Mouse (Mus musculus) stomach, postnatal 0 days (tissue): ENCODE data around the gene Lgi2. TPM values are rescaled to one million over a fixed set of nuclear protein-coding genes. Genes with fewer than 3 reads are reported as not detected.

Experiments
- ATAC-seq: fragments of 200-750 bp; cut with Nextera tagmentation; 2 replicates; pipeline ENCODE4 v1.8.0; 2017; ENCODE audit not compliant: low FRiP score, low TSS enrichment
- DNase-seq: peaks from one replicate; pipeline ENCODE4 v3.0.0-alpha.2; 2016; ENCODE audit warnings: low spot score
- H3K27ac ChIP-seq: fragments of 300-500 bp; sonication (generic); replicated peaks from 2 replicates; pipeline ENCODE4 v1.5.1; 2014; ENCODE audit warnings: mild to moderate bottlenecking, control low read depth
- H3K27me3 ChIP-seq: fragments of 300-500 bp; sonication (generic); 2 replicates; pipeline ENCODE4 v1.6.1; 2014; ENCODE audit warnings: low read length; ENCODE audit not compliant: control insufficient read depth, insufficient read depth
- H3K36me3 ChIP-seq: fragments of 300-500 bp; sonication (generic); 2 replicates; pipeline ENCODE4 v1.6.1; 2014; ENCODE audit warnings: low read length, mixed read lengths; ENCODE audit not compliant: control insufficient read depth, insufficient read depth
- H3K4me1 ChIP-seq: fragments of 300-500 bp; sonication (generic); replicated peaks from 2 replicates; pipeline ENCODE4 v1.6.1; 2014; ENCODE audit warnings: antibody characterized with exemption; ENCODE audit not compliant: control insufficient read depth, insufficient read depth
- H3K4me2 ChIP-seq: fragments of 300-500 bp; sonication (generic); replicated peaks from 2 replicates; pipeline ENCODE4 v1.6.1; 2014; ENCODE audit warnings: low read depth, mild to moderate bottlenecking, control low read depth, moderate library complexity
- H3K4me3 ChIP-seq: fragments of 300-500 bp; sonication (generic); 2 replicates; pipeline ENCODE4 v1.5.1; 2014; ENCODE audit warnings: low read depth, low read length, control low read depth
- H3K9ac ChIP-seq: fragments of 300-500 bp; sonication (generic); 2 replicates; pipeline ENCODE4 v1.6.1; 2014; ENCODE audit warnings: mild to moderate bottlenecking, low read length, control low read depth, mixed read lengths
- H3K9me3 ChIP-seq: fragments of 300-500 bp; sonication (generic); 2 replicates; pipeline ENCODE4 v1.6.1; 2016; ENCODE audit warnings: low read length; ENCODE audit not compliant: control insufficient read depth
- CTCF ChIP-seq: IDR thresholded peaks from 2 replicates; pipeline ENCODE4 v1.5.1; 2016; ENCODE audit warnings: antibody characterized with exemption, low read depth, mild to moderate bottlenecking, moderate library complexity
- EP300 ChIP-seq: optimal IDR thresholded peaks from 2 replicates; pipeline ENCODE3; 2016; ENCODE audit warnings: antibody characterized with exemption
- WGBS: fragments of 180-500 bp; shearing (Covaris S2); extraction: QIAGEN DNeasy Blood & Tissue Kit; methylation state at CpG from one replicate; pipeline ENCODE4 v1.1.7; 2014; 5-methylcytosine and 5-hydroxymethylcytosine counted together
- polyA plus RNA-seq: library from polyadenylated mRNA; unstranded; fragments of >200 nt; fragmentation: Nextera tagmentation; extraction: Ambion mirVana; gene quantifications from 2 replicates; pipeline ENCODE4 v1.2.1, GENCODE M21; 2015

Gene Lgi2
- polyA plus RNA-seq, 1 experiment from 2014 or later: 4.8 TPM

DNA sequence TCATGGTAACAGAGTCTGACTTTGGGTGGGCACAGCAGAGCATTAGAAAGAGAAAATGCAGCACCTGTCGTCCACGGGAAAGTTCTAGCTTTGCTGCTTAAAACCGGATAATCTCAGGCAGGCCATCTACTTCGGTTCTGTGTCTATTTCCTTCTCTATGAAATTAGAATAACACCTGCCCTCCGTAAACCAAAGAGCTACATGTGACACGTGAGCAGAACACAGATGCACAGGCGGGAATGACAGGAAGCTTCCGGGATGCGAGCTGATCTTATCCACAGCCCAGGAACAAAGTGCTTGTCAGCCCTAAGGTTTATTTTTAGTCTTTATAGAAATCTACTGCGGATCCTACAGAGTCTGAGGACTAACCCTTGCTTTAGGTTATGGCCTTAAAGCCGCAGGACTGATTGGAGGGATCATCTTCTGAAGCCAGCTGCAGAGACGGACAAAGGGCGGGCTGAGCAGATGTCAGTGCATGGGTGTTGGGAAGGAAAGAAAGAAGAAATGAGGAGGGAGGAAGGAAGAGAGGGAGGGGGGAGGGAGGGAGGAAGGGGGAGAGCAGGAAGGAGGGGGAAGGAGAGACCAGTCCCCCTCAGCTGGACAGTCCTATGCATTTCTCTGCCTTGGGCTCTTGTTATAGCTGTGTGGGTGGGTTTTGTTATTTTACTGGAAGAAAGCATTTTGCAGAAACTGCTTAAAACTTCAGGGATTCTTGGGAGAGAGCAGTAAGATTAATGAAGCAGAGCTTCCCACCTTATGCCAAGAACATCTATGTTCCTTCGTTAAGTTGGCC, 31.3 kb downstream of the Lgi2 start:
- no peak overlapping the region for H3K4me3 ChIP-seq
- H3K9ac ChIP-seq: no peak overlapping the region
- DNase-seq (no peak), ATAC-seq (no peak)
- no peak overlapping the region for H3K4me2 ChIP-seq
- WGBS: 44% methylated on average over 14 of the region's 14 CpGs
- TF ChIP-seq CTCF (no peak), EP300 (no peak)
- H3K4me1 ChIP-seq: 0 out of 2 replicates have a peak, but pooled peaks cover 4% of the 10 kb centered on the region
- no peaks in the 10 kb centered on the region for H3K27me3 ChIP-seq
- H3K9me3 ChIP-seq: no peaks in the 10 kb centered on the region
- H3K27ac ChIP-seq: peak overlapping the region; percentile 61; the same call in 1 of the 2 replicates
- H3K36me3 ChIP-seq: no peaks in the 10 kb centered on the region

DNA sequence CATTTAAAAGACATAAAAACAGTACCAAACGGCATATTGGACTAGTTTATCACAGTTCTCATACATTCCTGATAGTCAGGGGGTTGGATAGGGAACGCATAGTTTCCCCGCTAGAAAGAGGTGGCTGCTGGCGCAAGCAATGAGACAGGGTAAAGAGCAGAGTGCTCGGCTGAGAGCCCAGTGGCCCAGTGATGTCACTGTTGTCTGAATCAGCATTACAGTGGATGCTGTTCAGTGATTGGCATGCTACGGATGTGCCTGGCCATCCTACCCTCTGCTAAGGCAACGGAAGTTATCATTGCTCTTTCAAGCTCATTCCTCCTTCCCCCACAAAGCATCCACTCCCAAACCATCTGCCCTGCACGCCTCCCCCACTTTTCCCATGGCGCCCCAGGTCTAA, 32.6 kb downstream of the Lgi2 start:
- H3K9me3 ChIP-seq: no peaks in the 10 kb centered on the region
- 83% methylated on average over 9 of the region's 9 CpGs for whole genome bisulfite sequencing
- no peak for DNase-seq

DNA sequence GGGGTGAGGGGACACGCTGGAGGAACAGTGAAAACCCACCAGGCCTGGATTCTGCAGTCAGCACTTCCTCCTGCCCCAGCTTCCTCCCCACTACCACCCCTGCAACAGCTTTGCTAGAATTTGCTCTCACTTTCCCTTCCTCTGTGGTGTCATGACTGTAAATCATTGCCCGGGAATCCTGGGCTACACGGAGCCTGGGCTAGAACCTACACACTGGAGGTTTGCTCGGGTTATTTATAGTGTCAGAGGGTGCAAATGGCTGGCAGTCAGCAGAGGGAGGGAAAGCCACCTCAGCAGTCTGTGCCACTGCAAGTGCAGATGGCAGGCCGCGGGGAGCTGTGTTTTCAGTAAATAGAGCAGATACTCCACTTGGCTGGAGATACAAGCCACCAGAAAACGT, 37.7 kb downstream of the Lgi2 start:
- DNase-seq (no peak), ATAC-seq (no peak)
- H3K4me3 ChIP-seq: no peak overlapping the region
- no peaks in the 10 kb centered on the region for H3K9me3 ChIP-seq
- H3K9ac ChIP-seq: no peak overlapping the region
- no peaks in the 10 kb centered on the region for H3K27me3 ChIP-seq
- H3K4me1 ChIP-seq: no peaks in the 10 kb centered on the region
- 41% methylated on average over 7 of the region's 7 CpGs for WGBS
- H3K36me3 ChIP-seq: no peaks in the 10 kb centered on the region
- no peak overlapping the region for H3K4me2 ChIP-seq
- TF ChIP-seq EP300: no peak
- TF ChIP-seq CTCF: no peak
- H3K27ac ChIP-seq: no peak overlapping the region

More for the DNA sequence above, 32.6 kb downstream of the Lgi2 start:
- ATAC-seq: no peak
- H3K27ac ChIP-seq: no peak overlapping the region
- H3K9ac ChIP-seq: no peak overlapping the region
- H3K36me3 ChIP-seq: no peaks in the 10 kb centered on the region
- no peak overlapping the region for H3K4me3 ChIP-seq
- H3K4me2 ChIP-seq: no peak overlapping the region
- no peak for TF ChIP-seq EP300
- TF ChIP-seq CTCF: no peak
- no peaks in the 10 kb centered on the region for H3K27me3 ChIP-seq
- 0 out of 2 replicates have a peak, but pooled peaks cover 4% of the 10 kb centered on the region for H3K4me1 ChIP-seq

DNA sequence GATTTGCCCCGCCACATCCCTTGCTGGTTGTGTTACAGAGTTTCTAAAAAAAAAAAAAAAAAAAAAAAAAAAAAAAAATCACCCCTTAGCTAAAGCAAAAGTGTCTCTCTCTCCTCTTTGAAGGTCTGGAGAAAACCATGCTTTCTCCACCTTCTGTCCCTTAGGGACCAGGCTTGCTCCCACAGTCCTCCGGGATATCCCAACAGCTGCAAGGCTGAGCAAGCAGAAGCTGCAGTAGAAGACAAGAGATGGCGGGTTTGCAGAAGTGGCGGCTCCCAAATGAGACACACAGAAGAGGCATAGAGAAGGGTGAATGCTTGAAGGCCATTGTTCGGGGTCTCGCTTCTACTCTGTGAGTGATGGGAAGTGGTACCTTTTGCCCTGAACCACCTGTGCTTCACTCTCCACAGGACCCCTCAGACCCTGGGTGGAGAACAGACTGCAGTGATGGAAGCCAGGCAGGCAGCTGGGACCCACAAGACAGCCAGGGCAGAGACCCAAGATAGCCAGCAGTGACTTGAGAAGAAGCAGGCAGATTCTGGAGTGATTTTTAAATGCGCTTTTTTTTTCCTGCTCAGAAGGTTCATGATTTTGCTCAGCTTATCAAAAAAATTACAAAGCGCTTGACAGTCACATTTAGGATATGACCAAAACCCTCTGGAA, 39.8 kb downstream of the Lgi2 start:
- Histone ChIP-seq H3K9ac (no peak overlapping the region), H3K27me3 (no peaks in the 10 kb centered on the region), H3K27ac (no peak overlapping the region), H3K9me3 (no peaks in the 10 kb centered on the region), H3K4me3 (no peak overlapping the region), H3K4me2 (no peak overlapping the region), H3K4me1 (no peaks in the 10 kb centered on the region), H3K36me3 (no peaks in the 10 kb centered on the region)
- no peak for TF ChIP-seq CTCF
- TF ChIP-seq EP300: no peak
- ATAC-seq: no peak
- 81% methylated on average over 8 of the region's 8 CpGs for WGBS
- no peak for DNase-seq

DNA sequence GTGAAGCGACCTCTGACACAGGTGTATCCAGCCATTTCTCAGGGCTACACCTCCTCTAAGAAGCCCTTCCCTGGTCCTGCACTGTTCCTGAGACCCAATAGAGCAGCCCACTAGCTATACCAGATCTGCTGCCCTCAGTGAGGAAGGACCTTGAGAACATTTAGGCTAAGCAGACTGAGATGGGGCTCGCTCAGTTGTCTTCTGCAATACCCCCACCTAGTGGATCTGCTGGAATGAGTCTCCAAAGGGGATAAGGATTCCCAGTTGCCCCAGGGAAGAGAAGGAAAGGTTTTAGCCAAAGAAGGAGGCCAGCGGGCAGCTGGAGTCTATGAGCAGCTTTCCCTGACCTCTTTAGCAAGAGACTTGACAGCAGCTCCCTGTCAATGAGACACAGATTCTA, 42.1 kb downstream of the Lgi2 start:
- no peak overlapping the region for H3K9ac ChIP-seq
- no peak for DNase-seq
- no peak overlapping the region for H3K4me2 ChIP-seq
- H3K27ac ChIP-seq: no peak overlapping the region
- H3K4me1 ChIP-seq: no peaks in the 10 kb centered on the region
- no peaks in the 10 kb centered on the region for H3K9me3 ChIP-seq
- peak; percentile 42; the same call in 1 of the 2 replicates for ATAC-seq
- no peaks in the 10 kb centered on the region for H3K36me3 ChIP-seq
- H3K27me3 ChIP-seq: no peaks in the 10 kb centered on the region
- TF ChIP-seq EP300: no peak
- TF ChIP-seq CTCF: peak; percentile 79
- WGBS: 61% methylated on average over 3 of the region's 3 CpGs
- H3K4me3 ChIP-seq: no peak overlapping the region

GRCm38 (mm10) chr5:52519921-52520320, 46.3 kb downstream of the Lgi2 start:
- Histone ChIP-seq H3K4me2 (no peak overlapping the region), H3K4me1 (no peaks in the 10 kb centered on the region), H3K27me3 (no peaks in the 10 kb centered on the region), H3K9ac (no peak overlapping the region), H3K9me3 (no peaks in the 10 kb centered on the region), H3K36me3 (no peaks in the 10 kb centered on the region), H3K4me3 (no peak overlapping the region), H3K27ac (no peak overlapping the region)
- 86% methylated on average over 2 of the region's 2 CpGs for WGBS
- TF ChIP-seq EP300 (no peak), CTCF (no peak)
- ATAC-seq: no peak
- DNase-seq: no peak
